Mouse (Mus musculus): ENCODE results near the gene Tbx19.

GRCm38 (mm10) chr1:165201445-165202012 lies 41.0 kb upstream of the Tbx19 start:
- no peak for TF ChIP-seq POLR2A (IDR thresholded peaks at IDR 0.05; ENCODE audit: extremely low read depth, insufficient read depth, low read length)
- no peak for TF ChIP-seq CTCF (IDR thresholded peaks at IDR 0.05; ENCODE audit: low read depth, low read length)
